Mouse (Mus musculus) spleen, adult 2 months (tissue): ENCODE results near the gene Zfp575.

Experiments
- CTCF ChIP-seq: fragments of 200-500 bp; IDR thresholded peaks from 2 replicates; pipeline ENCODE4 v1.5.1; 2011; ENCODE audit warnings: mild to moderate bottlenecking, inconsistent platforms; ENCODE audit not compliant: insufficient read depth, insufficient read length, insufficient replicate concordance; ENCODE audit errors: extremely low read depth
- POLR2A ChIP-seq: fragments of 200-500 bp; IDR thresholded peaks from 2 replicates; pipeline ENCODE4 v1.6.1; 2011; ENCODE audit warnings: low read depth, low read length, inconsistent platforms

DNA sequence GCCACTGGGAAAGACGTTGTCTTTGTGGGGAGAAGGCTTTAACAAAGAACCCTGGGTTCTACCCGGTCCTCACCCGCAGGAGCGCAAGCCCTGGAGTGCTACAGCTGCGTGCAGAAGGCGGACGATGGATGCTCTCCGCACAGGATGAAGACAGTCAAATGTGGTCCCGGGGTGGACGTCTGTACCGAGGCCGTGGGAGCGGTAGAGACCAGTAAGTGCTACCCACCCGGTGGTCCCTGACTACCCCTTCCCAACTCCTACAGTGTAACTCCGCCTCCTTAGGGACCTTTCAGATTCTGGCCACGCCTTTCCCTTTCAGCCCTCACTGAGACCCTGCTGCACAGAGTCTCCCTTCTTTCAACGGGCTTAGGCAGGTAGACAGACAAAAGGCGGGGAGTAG, 49.6 kb upstream of the Zfp575 start:
- TF ChIP-seq CTCF (no peak), POLR2A (no peak)
